Comparison of ENCODE assay signal across 9 mouse cellular contexts in the genomic region with DNA sequence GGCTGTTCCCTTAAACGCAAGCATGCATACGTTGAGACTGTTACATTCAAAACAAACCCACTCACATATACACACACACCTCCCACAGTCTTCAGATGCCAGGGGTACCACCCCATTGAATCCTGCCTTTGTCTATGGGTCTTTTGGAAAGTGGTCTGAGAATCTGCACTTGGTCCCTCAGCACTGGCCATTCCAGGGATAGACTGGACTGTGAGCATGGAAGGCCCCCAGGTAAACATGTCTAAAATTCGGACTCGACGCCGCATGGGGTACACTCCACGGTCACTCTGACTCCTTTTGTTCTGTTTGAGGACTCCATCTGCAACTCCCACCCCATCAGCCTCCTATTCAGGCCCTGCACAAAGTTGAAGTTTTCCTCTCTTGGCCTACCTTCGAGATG. TPM values are rescaled to one million over a fixed set of nuclear protein-coding genes. Genes with fewer than 3 reads are reported as not detected.
DNase-seq lines count a peak whose midpoint lies in the region; ATAC-seq lines count a peak whose summit lies in the region.
"Had no signal": no experiment of that assay in that cellular context is flagged by ENCODE, and none has a peak within 500 bp of the region (broad histone marks: within the 10 kb centered on the region; RNA-seq: fewer than 3 reads in every experiment).

No protein-coding gene starts in this region.

- H3K4me2 ChIP-seq in heart, embryonic 14.5 days (ENCODE audit: low read length) = peak overlapping the region; percentile 97; the same call in 1 of the 2 replicates
- H3K4me2 ChIP-seq in embryonic facial prominence, embryonic 12.5 days (replicated peaks) = peak overlapping the region; percentile 100
- H3K4me2 ChIP-seq in hindbrain, embryonic 14.5 days (replicated peaks) = peak overlapping the region; percentile 64
- H3K4me2 ChIP-seq in midbrain, embryonic 15.5 days = peak overlapping the region; percentile 75

- no peak for DNase-seq in heart, adult 9 months (ENCODE audit: low spot score in 2 of 2)
- no peak for DNase-seq in hindbrain, embryonic 14.5 days (ENCODE audit: low spot score)
- DNase-seq in right cerebral cortex, adult 2 months (ENCODE audit: low spot score in 2 of 2) = no peak
- DNase-seq in gastrocnemius, postnatal 36 days = no peak
- DNase-seq in spleen, adult 18-20 months = no peak

- H3K4me3 ChIP-seq in heart, embryonic 14.5 days (ENCODE audit: control insufficient read depth in 1 of 2, insufficient read depth in 1 of 2, low read depth in 1 of 2, low read length in 2 of 2) = peak overlapping the region in 1 of 2 experiments; percentile 50; a peak in 1 of 4 replicates
- no peak overlapping the region for H3K4me3 ChIP-seq in embryonic facial prominence, embryonic 12.5 days
- H3K4me3 ChIP-seq in hindbrain, embryonic 14.5 days (replicated peaks; ENCODE audit: low read length) = peak overlapping the region; percentile 63
- H3K4me3 ChIP-seq in midbrain, embryonic 15.5 days = peak overlapping the region; percentile 75

- no peaks in the 10 kb centered on the region for H3K36me3 ChIP-seq in heart, embryonic 14.5 days (ENCODE audit: control insufficient read depth, insufficient read depth, low read length)
- H3K36me3 ChIP-seq in embryonic facial prominence, embryonic 12.5 days = no peaks in the 10 kb centered on the region
- H3K36me3 ChIP-seq in hindbrain, embryonic 14.5 days (replicated peaks; ENCODE audit: control insufficient read depth, insufficient read depth) = no peaks in the 10 kb centered on the region
- no peaks in the 10 kb centered on the region for H3K36me3 ChIP-seq in midbrain, embryonic 15.5 days (replicated peaks)
- H3K36me3 ChIP-seq: liver, embryonic 15.5 days had no signal

- no peaks in the 10 kb centered on the region for H3K9me3 ChIP-seq in heart, embryonic 14.5 days (ENCODE audit: control insufficient read depth, low read length)
- H3K9me3 ChIP-seq in embryonic facial prominence, embryonic 12.5 days = no peaks in the 10 kb centered on the region
- H3K9me3 ChIP-seq in hindbrain, embryonic 14.5 days (ENCODE audit: control insufficient read depth, low read length) = no peaks in the 10 kb centered on the region
- no peaks in the 10 kb centered on the region for H3K9me3 ChIP-seq in midbrain, embryonic 15.5 days
- H3K9me3 ChIP-seq: liver, embryonic 15.5 days had no signal

- intact Hi-C loops in gastrocnemius, postnatal 36 days (cut with DNase I) = no loop called here

- no peak overlapping the region for H3K27ac ChIP-seq in heart, embryonic 14.5 days (replicated peaks in 1 of 2; ENCODE audit: control insufficient read depth in 1 of 2, insufficient read depth in 1 of 2, low read depth in 2 of 2, low read length in 2 of 2)
- H3K27ac ChIP-seq in embryonic facial prominence, embryonic 12.5 days = no peak overlapping the region
- peak overlapping the region; percentile 91 for H3K27ac ChIP-seq in hindbrain, embryonic 14.5 days
- H3K27ac ChIP-seq in midbrain, embryonic 15.5 days = peak overlapping the region; percentile 95
- H3K27ac ChIP-seq: liver, embryonic 15.5 days had no signal

- H3K4me1 ChIP-seq in heart, embryonic 14.5 days (ENCODE audit: control insufficient read depth in 2 of 2, insufficient read depth in 2 of 2, low read length in 2 of 2) = peaks cover 6 to 8% of the 10 kb centered on the region in 2 experiments; a peak in 3 of 4 replicates
- H3K4me1 ChIP-seq in embryonic facial prominence, embryonic 12.5 days = peaks cover 7% of the 10 kb centered on the region; the same call in 1 of the 2 replicates
- H3K4me1 ChIP-seq in hindbrain, embryonic 14.5 days (replicated peaks; ENCODE audit: control insufficient read depth, insufficient read depth, low read length) = peaks cover 9% of the 10 kb centered on the region
- peaks cover 19% of the 10 kb centered on the region for H3K4me1 ChIP-seq in midbrain, embryonic 15.5 days

- 78% methylated on average over 8 of the region's 8 CpGs for WGBS in heart, embryonic 14.5 days
- 85% methylated on average over 8 of the region's 8 CpGs for WGBS in embryonic facial prominence, embryonic 12.5 days
- 76% methylated on average over 8 of the region's 8 CpGs for WGBS in hindbrain, embryonic 14.5 days
- WGBS in midbrain, embryonic 15.5 days = 76% methylated on average over 8 of the region's 8 CpGs

- no peak for ATAC-seq in heart, embryonic 14.5 days (ENCODE audit: insufficient number of reproducible peaks, insufficient read depth, low FRiP score, low read depth)
- 0 out of 2 replicates have a peak, but pooled peaks have one; percentile 4 for ATAC-seq in embryonic facial prominence, embryonic 12.5 days (ENCODE audit: insufficient number of reproducible peaks, insufficient read depth, low FRiP score, low TSS enrichment)
- no peak; the same call in 1 of the 2 replicates for ATAC-seq in hindbrain, embryonic 14.5 days (ENCODE audit: low FRiP score)
- peak; percentile 25 for ATAC-seq in midbrain, embryonic 15.5 days (replicated peaks)

- peaks cover 9% of the 10 kb centered on the region for H3K27me3 ChIP-seq in heart, embryonic 14.5 days (ENCODE audit: control insufficient read depth, insufficient read depth, low read length)
- peaks cover 15% of the 10 kb centered on the region for H3K27me3 ChIP-seq in embryonic facial prominence, embryonic 12.5 days
- no peaks in the 10 kb centered on the region for H3K27me3 ChIP-seq in hindbrain, embryonic 14.5 days (ENCODE audit: control insufficient read depth, insufficient read depth, low read length)
- no peaks in the 10 kb centered on the region for H3K27me3 ChIP-seq in midbrain, embryonic 15.5 days (replicated peaks)

- H3K9ac ChIP-seq in heart, embryonic 14.5 days (ENCODE audit: low read length) = no peak overlapping the region
- no peak overlapping the region for H3K9ac ChIP-seq in embryonic facial prominence, embryonic 12.5 days
- peak overlapping the region; percentile 76; the same call in 1 of the 2 replicates for H3K9ac ChIP-seq in hindbrain, embryonic 14.5 days
- H3K9ac ChIP-seq in midbrain, embryonic 15.5 days = peak overlapping the region; percentile 82
- H3K9ac ChIP-seq: liver, embryonic 15.5 days had no signal

RNA-seq across cellular contexts. Expression of a gene that starts 0.5 kb away (rescaled TPM):
- 0.20 TPM in 1 of 2 replicates, not detected in the other for polyA plus RNA-seq in heart, embryonic 14.5 days (2014; fragmentation: Nextera tagmentation; extraction: Ambion mirVana)
- polyA plus RNA-seq in embryonic facial prominence, embryonic 12.5 days (2016; fragmentation: Nextera tagmentation; extraction: Ambion mirVana) = 0.66 and 0.90 TPM in 2 replicates
- 15.5 and 17.5 TPM in 2 replicates for polyA plus RNA-seq in hindbrain, embryonic 14.5 days (2014; fragmentation: Nextera tagmentation; extraction: Ambion mirVana)
- 17.1 and 22.1 TPM in 2 replicates for polyA plus RNA-seq in midbrain, embryonic 15.5 days (2015; fragmentation: Nextera tagmentation; extraction: Ambion mirVana)
- not detected for total RNA-seq in gastrocnemius, postnatal 36 days (2021)

Comparison
In these comparisons a context has a peak if more than half of its experiments do, and no peak if none do; other contexts are left out.
1. ATAC-seq: peak in embryonic facial prominence, embryonic 12.5 days (single experiment) and midbrain, embryonic 15.5 days (single experiment); none in heart, embryonic 14.5 days (single experiment) and hindbrain, embryonic 14.5 days (single experiment).
2. H3K27ac ChIP-seq: peak in hindbrain, embryonic 14.5 days (single experiment) and midbrain, embryonic 15.5 days (single experiment); none in heart, embryonic 14.5 days (0 of 2) and embryonic facial prominence, embryonic 12.5 days (single experiment).
3. H3K9ac ChIP-seq: peak in hindbrain, embryonic 14.5 days (single experiment) and midbrain, embryonic 15.5 days (single experiment); none in heart, embryonic 14.5 days (single experiment) and embryonic facial prominence, embryonic 12.5 days (single experiment).
4. Peak in every context shown above with its lines, with median percentiles within 50 percentile points of each other: H3K4me2 ChIP-seq.